Comparison of ENCODE assay signal across 8 mouse cellular contexts in the genomic region with DNA sequence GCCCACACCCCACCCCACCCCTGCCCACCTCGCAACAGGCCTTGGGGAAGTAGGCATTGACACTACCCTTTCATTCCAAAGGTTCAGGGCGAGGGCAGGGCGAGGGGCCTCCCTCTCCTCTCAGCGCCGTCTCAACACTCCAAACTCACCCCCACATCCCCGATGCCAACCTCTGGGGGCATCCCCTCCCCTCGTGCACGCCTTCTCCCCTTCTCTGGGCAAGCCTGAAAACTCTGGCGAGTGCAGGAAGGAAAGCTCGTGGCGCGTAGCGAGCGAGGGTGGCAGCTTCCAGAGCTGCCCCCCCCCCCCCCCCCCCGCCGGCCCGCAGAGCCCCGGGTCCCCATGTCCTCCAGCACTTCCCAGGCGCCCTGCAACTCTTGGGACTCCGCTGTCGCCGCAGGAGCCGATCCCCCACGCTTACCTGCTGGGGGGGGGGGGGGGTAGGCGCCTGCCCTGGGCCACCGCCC. TPM values are rescaled to one million over a fixed set of nuclear protein-coding genes. Genes with fewer than 3 reads are reported as not detected.
DNase-seq lines count a peak whose midpoint lies in the region; ATAC-seq and TF ChIP-seq lines count a peak whose summit lies in the region.

No protein-coding gene starts in this region.

- H3K4me3 ChIP-seq in ES-E14 (ENCODE audit: insufficient read depth in 1 of 2, low read depth in 1 of 2, low read length in 2 of 2, poor library complexity in 1 of 2, severe bottlenecking in 1 of 2) = peak overlapping the region; percentile 84 to 85
- peak overlapping the region; percentile 82 for H3K4me3 ChIP-seq in forebrain, embryonic 12.5 days (replicated peaks)
- peak overlapping the region; percentile 64 for H3K4me3 ChIP-seq in thymus, adult 2 months (ENCODE audit: control insufficient read depth, insufficient read depth, low read length)

- peaks cover 0 to 6% of the 10 kb centered on the region in 2 experiments; a peak in 1 of 4 replicates for H3K4me1 ChIP-seq in ES-E14 (ENCODE audit: control insufficient read depth in 2 of 2, insufficient read depth in 2 of 2, low read length in 2 of 2, poor library complexity in 1 of 2)
- peaks cover 29% of the 10 kb centered on the region for H3K4me1 ChIP-seq in forebrain, embryonic 12.5 days
- peaks cover 28% of the 10 kb centered on the region for H3K4me1 ChIP-seq in thymus, adult 2 months (replicated peaks; ENCODE audit: control insufficient read depth, insufficient read depth, low read length)

- ATAC-seq in frontal cortex, adult (ENCODE audit: low TSS enrichment) = 0 out of 2 replicates have a peak, but pooled peaks have one; percentile 17
- no peak; the same call in 1 of the 2 replicates for ATAC-seq in forebrain, embryonic 12.5 days (ENCODE audit: low FRiP score)
- peak; percentile 46 for ATAC-seq in megakaryocyte, adult 5-6 weeks (ENCODE audit: poor library complexity, severe bottlenecking)

- no peaks in the 10 kb centered on the region for H3K9me3 ChIP-seq in ES-E14 (ENCODE audit: control insufficient read depth, insufficient read depth, low read depth, low read length)
- H3K9me3 ChIP-seq in forebrain, embryonic 12.5 days = no peaks in the 10 kb centered on the region

- DNase-seq in frontal cortex, adult 2 months (ENCODE audit: extremely low spot score in 1 of 2, low spot score in 1 of 2) = no peak
- DNase-seq in ES-E14 (ENCODE audit: low read depth, low spot score) = no peak
- peak; percentile 50 for DNase-seq in kidney, adult 9 months
- peak; percentile 51 for DNase-seq in thymus, adult 2 months
- no peak for DNase-seq in left cerebral cortex, postnatal 10 days (ENCODE audit: extremely low spot score in 1 of 2, low spot score in 2 of 2)

- no peak for TF ChIP-seq CTCF in thymus, adult 2 months (IDR thresholded peaks at IDR 0.05; ENCODE audit: borderline replicate concordance, control insufficient read depth, extremely low read depth, insufficient read depth, low read length, poor library complexity)

- no peaks in the 10 kb centered on the region for H3K36me3 ChIP-seq in ES-E14 (ENCODE audit: control insufficient read depth, insufficient read depth, low read length, poor library complexity, severe bottlenecking)
- peaks cover 14% of the 10 kb centered on the region for H3K36me3 ChIP-seq in forebrain, embryonic 12.5 days (replicated peaks)
- peaks cover 7% of the 10 kb centered on the region for H3K36me3 ChIP-seq in thymus, adult 2 months (ENCODE audit: control insufficient read depth, insufficient read depth, low read length)

- in situ Hi-C loops in ES-E14 (cut with MboI; ENCODE audit: low sequenced_read_pairs in 2 of 2, unreplicated experiment in 2 of 2) = no loop called here

- H3K9ac ChIP-seq in ES-E14 (ENCODE audit: insufficient read depth, low read depth, low read length, poor library complexity, severe bottlenecking) = peak overlapping the region; percentile 23; the same call in 1 of the 2 replicates
- peak overlapping the region; percentile 92 for H3K9ac ChIP-seq in forebrain, embryonic 12.5 days

- intact Hi-C loops in left cerebral cortex, postnatal 10 days (cut with DNase I) = no loop called here

- H3K27ac ChIP-seq in ES-E14 (ENCODE audit: insufficient read depth, low read depth, low read length, poor library complexity, severe bottlenecking) = no peak overlapping the region
- H3K27ac ChIP-seq in forebrain, embryonic 12.5 days = peak overlapping the region; percentile 89
- no peak overlapping the region; the same call in 1 of the 2 replicates for H3K27ac ChIP-seq in thymus, adult 2 months (ENCODE audit: control insufficient read depth, insufficient read depth, low read length)

- TF ChIP-seq POLR2A in thymus, adult 2 months (IDR thresholded peaks at IDR 0.05; ENCODE audit: control insufficient read depth, extremely low read depth, insufficient read depth, low read length, poor library complexity) = no peak

- H3K4me2 ChIP-seq in forebrain, embryonic 12.5 days = peak overlapping the region; percentile 77

- WGBS in forebrain, embryonic 12.5 days = 0% methylated on average over 7 of the region's 26 CpGs
- 0% methylated on average over 17 of the region's 26 CpGs for WGBS in thymus, adult 2 months

- H3K27me3 ChIP-seq in forebrain, embryonic 12.5 days = no peaks in the 10 kb centered on the region
- no peaks in the 10 kb centered on the region for H3K27me3 ChIP-seq in thymus, adult 2 months (ENCODE audit: control insufficient read depth, insufficient read depth, low read length)

TF ChIP-seq in ES-E14, 5 proteins besides CTCF, POLR2A, EP300 and RAD21:
- TF ChIP-seq MAFK (IDR thresholded peaks at IDR 0.05; ENCODE audit: insufficient read depth, low read depth, low read length) (no peak), ZNF384 (IDR thresholded peaks at IDR 0.05; ENCODE audit: low read depth, low read length) (no peak), HCFC1 (IDR thresholded peaks at IDR 0.05; ENCODE audit: borderline replicate concordance, insufficient read depth, low read length) (no peak), CHD2 (IDR thresholded peaks at IDR 0.05; ENCODE audit: low read depth, low read length) (no peak), ZC3H11A (IDR thresholded peaks at IDR 0.05; ENCODE audit: borderline replicate concordance, low read depth, low read length) (no peak)

RNA-seq across cellular contexts. Expression of a gene that starts 1.1 kb away (rescaled TPM):
- 40.3 and 45.6 TPM in 2 replicates for polyA plus RNA-seq in frontal cortex, adult 2 months (2012; rRNA removed)
- 9.0 and 15.3 TPM in 2 replicates for total RNA-seq in ES-E14 (2012; rRNA removed)
- 12.9 and 14.2 TPM in 2 replicates for polyA plus RNA-seq in forebrain, embryonic 12.5 days (2016; fragmentation: Nextera tagmentation; extraction: Ambion mirVana)
- total RNA-seq in megakaryocyte, adult 5-6 weeks (2015) = 0.31 and 0.71 TPM in 2 replicates
- total RNA-seq in megakaryocyte, adult 5-6 weeks (2017) = 0.99 and 1.1 TPM in 2 replicates
- 211 and 230 TPM in 2 replicates for polyA plus RNA-seq in thymus, adult 2 months (2012; rRNA removed)
- total RNA-seq in left cerebral cortex, postnatal 10 days (2021) = 10 to 100 TPM; 37.1 to 38.1 TPM

RNA-seq across cellular contexts. Expression of a gene that starts 21.8 kb away (rescaled TPM):
- polyA plus RNA-seq in frontal cortex, adult 2 months (2012; rRNA removed) = 377 and 417 TPM in 2 replicates
- total RNA-seq in ES-E14 (2012; rRNA removed) = 27.3 and 32.0 TPM in 2 replicates
- 77.1 and 80.4 TPM in 2 replicates for polyA plus RNA-seq in forebrain, embryonic 12.5 days (2016; fragmentation: Nextera tagmentation; extraction: Ambion mirVana)
- 0.04 TPM in 1 of 2 replicates, not detected in the other for total RNA-seq in megakaryocyte, adult 5-6 weeks (2015)
- 0.11 TPM in 1 of 2 replicates, not detected in the other for total RNA-seq in megakaryocyte, adult 5-6 weeks (2017)
- polyA plus RNA-seq in thymus, adult 2 months (2012; rRNA removed) = 102 and 127 TPM in 2 replicates
- total RNA-seq in left cerebral cortex, postnatal 10 days (2021) = 100 to 1,000 TPM; 173 to 185 TPM

RNA-seq across cellular contexts. Expression of a gene that starts 38.0 kb away (rescaled TPM):
- 0.34 TPM in 1 of 2 replicates, not detected in the other for polyA plus RNA-seq in frontal cortex, adult 2 months (2012; rRNA removed)
- total RNA-seq in ES-E14 (2012; rRNA removed) = not detected in 2 replicates
- not detected in 2 replicates for polyA plus RNA-seq in forebrain, embryonic 12.5 days (2016; fragmentation: Nextera tagmentation; extraction: Ambion mirVana)
- 0.46 TPM in 1 of 2 replicates, not detected in the other for total RNA-seq in megakaryocyte, adult 5-6 weeks (2015)
- total RNA-seq in megakaryocyte, adult 5-6 weeks (2017) = not detected in 2 replicates
- 0.31 TPM in 1 of 2 replicates, not detected in the other for polyA plus RNA-seq in thymus, adult 2 months (2012; rRNA removed)
- not detected for total RNA-seq in left cerebral cortex, postnatal 10 days (2021)

RNA-seq across cellular contexts. Expression of a gene that starts 38.1 kb away (rescaled TPM):
- polyA plus RNA-seq in frontal cortex, adult 2 months (2012; rRNA removed) = 18.8 and 21.1 TPM in 2 replicates
- 53.1 and 59.1 TPM in 2 replicates for total RNA-seq in ES-E14 (2012; rRNA removed)
- polyA plus RNA-seq in forebrain, embryonic 12.5 days (2016; fragmentation: Nextera tagmentation; extraction: Ambion mirVana) = 61.2 and 63.2 TPM in 2 replicates
- 33.0 and 38.7 TPM in 2 replicates for total RNA-seq in megakaryocyte, adult 5-6 weeks (2015)
- 41.3 and 43.5 TPM in 2 replicates for total RNA-seq in megakaryocyte, adult 5-6 weeks (2017)
- 26.8 and 32.0 TPM in 2 replicates for polyA plus RNA-seq in thymus, adult 2 months (2012; rRNA removed)
- 10 to 100 TPM; 42.0 to 50.2 TPM for total RNA-seq in left cerebral cortex, postnatal 10 days (2021)

RNA-seq across cellular contexts. Expression of a gene that starts 53.9 kb away (rescaled TPM):
- polyA plus RNA-seq in frontal cortex, adult 2 months (2012; rRNA removed) = 56.2 and 63.3 TPM in 2 replicates
- total RNA-seq in ES-E14 (2012; rRNA removed) = 147 and 151 TPM in 2 replicates
- 23.9 and 24.1 TPM in 2 replicates for polyA plus RNA-seq in forebrain, embryonic 12.5 days (2016; fragmentation: Nextera tagmentation; extraction: Ambion mirVana)
- total RNA-seq in megakaryocyte, adult 5-6 weeks (2015) = 20.2 and 23.4 TPM in 2 replicates
- 84.3 and 106 TPM in 2 replicates for total RNA-seq in megakaryocyte, adult 5-6 weeks (2017)
- 59.7 and 65.5 TPM in 2 replicates for polyA plus RNA-seq in thymus, adult 2 months (2012; rRNA removed)
- 10 to 100 TPM; 55.8 to 58.2 TPM for total RNA-seq in left cerebral cortex, postnatal 10 days (2021)

Comparison
In these comparisons a context has a peak if more than half of its experiments do, and no peak if none do; other contexts are left out.
1. DNase-seq: peak in kidney, adult 9 months (single experiment) and thymus, adult 2 months (single experiment); none in frontal cortex, adult 2 months (0 of 2), ES-E14 (single experiment) and left cerebral cortex, postnatal 10 days (0 of 2).
2. RNA of a gene that starts 21.8 kb away (total RNA-seq): 173 to 185 TPM in left cerebral cortex, postnatal 10 days and 27.3 to 32.0 TPM in ES-E14; 0.04 to 0.11 TPM in megakaryocyte, adult 5-6 weeks; every median in the first group is over 10 times any median in the second.
3. Peak in every context shown above with its lines, with median percentiles within 50 percentile points of each other: H3K4me3 ChIP-seq.